Mouse (Mus musculus) frontal cortex, postnatal 36 days (tissue): Measurements from ENCODE around the gene Nfatc3.

Experiments used
- DNase-seq, 2 experiments: peaks; one replicate each; pipeline ENCODE4 v3.0.0; 2022; ENCODE audit warnings: low spot score in 2 of 2

Gene Nfatc3

DNA sequence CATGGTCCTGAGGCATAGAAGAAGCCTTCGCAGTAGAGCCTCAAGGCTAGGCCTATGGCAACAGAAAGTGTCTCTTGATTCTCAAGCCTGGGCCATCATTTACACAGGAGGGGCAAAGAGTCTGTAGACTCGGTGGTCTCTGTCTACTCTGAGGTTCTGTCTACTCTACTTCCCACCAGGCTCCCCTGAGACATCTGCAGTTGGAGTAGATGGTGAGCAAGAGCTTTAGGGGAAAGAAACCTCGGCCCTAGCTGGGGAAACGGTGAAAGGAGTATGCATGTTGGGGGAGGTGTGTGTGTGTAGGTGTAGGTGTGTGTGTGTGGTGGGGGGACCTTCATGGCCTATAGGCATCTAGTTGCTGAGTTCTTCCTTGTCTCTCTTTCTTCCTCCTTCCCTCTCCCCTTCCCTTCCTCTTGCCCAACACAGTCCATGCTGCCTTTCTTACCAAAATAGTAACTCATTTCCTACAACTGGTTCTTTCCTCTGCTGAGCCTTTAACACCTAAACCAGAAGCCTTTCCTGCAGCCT, 2.1 kb upstream of the Nfatc3 start:
- DNase-seq: no peak

DNA sequence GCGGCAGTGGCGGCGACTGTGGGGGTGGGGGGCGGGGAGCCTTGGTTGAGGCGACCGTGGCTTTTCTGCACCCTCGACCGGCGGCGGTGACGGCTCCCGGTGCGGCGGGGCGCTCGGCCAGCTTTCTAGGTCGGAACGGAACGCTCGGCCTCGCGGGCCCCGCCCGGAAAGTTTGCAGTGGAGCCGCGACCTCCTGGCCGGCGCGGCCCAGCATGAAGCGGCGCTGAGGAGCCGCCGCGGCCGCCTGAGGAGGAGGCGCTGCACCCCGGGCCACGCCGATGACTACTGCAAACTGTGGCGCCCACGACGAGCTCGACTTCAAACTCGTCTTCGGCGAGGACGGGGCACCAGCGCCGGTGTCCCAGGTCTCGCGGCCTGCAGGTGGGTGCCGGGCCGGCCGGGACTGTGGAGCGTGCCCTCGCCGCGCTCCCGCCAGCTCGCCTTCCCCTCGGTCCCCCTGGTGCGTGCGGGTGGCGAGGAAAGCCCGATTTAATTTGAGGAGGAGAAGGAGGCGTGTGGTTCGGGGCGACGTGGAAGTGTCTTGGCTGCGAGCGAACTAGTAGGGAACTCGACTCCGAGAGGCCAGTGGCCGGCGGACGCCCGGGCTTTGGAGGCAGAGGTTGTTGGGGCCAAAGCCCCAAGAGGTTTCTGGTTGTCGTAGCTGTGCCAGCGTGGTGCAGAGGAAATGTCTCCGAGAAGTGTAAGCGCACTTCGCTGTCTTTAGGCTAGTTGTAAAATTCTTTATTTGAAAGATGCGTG, 1.2 kb downstream of the Nfatc3 start:
- peak in 1 of 2 experiments; percentile 47 for DNase-seq

DNA sequence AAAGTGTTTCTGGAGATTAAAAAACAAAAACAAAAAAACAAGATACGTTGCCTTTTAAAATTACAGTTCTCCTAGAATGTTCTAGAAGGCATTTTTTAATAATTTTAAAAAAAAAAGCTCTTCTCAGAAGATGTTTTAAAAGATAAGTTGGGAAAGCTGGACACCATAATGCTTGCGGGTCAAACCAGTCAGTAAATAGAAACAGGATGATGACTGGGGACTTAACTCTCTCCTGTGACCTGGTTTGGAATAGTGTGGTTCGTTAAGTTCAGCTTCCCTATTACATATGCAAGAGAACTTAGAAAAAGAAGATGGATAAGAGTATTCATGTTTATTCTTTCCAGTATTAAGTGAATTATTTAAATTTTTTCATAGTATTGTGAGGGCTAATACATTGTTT, 1.9 kb downstream of the Nfatc3 start:
- no peak for DNase-seq

DNA sequence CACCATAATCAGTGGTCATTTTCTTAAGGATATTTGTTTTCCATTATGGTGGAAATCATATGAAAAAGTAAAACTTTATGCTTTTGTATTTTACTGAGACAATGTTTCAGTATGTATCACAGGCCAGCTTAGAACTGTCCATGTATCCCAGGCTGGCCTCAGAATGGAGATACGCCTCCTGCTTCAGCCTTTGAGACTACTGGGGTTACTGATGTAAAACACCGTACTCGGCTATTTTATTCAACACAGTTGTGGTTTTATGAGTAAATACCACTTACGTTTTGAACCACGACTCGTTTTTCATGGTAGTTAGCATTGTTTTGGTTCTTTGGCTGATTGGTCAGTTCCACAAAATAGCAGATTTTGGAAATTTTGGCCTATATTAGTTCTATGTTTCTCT, 3.0 kb downstream of the Nfatc3 start:
- DNase-seq: no peak

DNA sequence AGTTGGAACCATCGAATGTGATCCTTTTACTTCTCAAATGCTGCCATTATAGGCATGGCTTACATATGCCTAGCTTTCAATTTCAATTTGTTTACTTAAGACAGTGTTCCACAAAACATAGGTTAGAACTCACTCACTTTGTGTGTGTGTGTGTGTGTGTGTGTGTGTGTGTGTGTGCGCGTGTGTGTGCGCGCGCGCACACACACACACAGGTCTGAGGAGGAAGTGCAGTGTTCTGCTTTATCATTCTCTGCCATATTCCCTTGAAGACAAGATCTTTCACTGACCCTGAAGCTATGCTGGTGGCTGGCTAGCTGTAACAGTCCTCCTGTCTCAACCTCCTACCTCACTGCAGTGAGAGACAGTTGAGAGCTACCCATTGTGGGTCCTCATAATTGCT, 4.4 kb downstream of the Nfatc3 start:
- no peak for DNase-seq

DNA sequence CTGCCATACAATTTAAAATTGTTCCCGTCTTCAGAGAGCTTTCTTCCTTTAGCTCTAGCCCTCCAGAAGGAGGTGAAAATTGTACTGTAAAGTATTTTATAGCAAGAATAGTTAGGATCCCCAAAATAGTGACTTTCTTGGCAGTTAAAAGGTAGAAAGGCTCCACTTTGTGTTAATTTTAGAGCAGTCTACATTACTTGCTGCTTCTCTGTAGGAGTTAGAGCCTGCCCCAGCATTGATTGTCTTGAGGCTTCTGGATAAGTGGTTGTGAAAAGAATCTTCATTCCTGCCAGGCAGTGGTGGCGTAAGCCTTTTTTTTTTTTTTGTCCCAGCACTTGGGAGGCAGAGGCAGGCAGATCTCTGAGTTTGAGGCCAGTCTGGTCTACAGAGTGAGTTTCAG, 8.1 kb downstream of the Nfatc3 start:
- peak in 1 of 2 experiments; percentile 50 for DNase-seq

DNA sequence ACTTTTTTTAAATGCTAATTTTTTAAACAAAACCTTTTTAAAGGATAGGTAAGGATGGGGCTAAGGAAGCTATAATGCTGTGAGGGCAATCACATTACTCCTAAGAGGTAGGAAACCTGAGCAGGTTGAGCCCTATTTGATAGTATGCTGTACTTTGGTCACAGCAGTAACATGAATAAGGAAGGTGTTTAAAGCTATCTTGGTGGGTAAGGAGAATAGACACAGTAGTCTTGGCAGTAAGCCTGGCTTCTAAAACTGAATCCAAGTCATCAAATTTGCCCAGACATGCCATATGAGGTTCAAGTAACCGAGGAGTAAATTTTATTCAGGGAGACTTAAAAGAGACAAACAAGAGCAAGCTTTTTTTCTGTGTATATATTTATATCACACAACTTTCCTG, 10.9 kb downstream of the Nfatc3 start:
- peak in 1 of 2 experiments; percentile 52 for DNase-seq

DNA sequence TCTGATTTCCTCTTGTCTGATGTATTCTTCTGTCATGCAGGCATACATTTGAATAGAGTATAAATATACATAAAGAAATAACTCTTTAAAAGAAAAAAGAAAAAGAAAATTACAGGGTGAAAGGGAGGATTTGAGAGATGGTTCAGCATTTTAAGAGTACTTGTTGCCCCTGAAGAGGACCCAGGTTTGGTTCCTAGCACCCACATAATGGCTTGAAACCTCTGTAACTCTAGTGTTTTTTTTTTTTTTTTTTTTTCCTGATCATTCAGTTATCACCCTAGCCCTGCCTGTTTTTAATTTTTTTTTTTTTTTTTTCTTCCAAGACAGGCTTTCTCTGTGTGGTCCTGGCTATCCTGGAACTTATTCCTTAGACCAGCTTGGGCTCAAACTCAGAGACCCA, 13.5 kb downstream of the Nfatc3 start:
- DNase-seq: no peak

DNA sequence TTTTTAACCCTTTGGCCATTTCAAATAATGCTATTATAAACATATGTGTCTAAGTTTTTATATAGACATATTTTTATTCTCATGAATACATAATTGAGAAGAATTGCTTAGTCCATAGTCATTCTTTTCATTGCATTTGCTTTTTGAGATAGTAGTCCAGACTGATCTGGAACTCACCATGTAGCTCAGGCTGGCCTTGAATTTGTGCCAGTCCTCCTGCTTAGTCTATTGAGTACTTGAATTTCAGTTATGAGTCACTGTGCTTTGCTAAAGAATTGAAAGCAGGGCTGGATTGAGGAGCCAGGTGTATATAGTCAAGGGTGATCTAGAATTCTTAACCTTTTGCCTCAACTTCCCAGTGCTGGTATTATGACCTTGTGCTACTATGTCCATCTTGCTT, 15.6 kb downstream of the Nfatc3 start:
- no peak for DNase-seq

DNA sequence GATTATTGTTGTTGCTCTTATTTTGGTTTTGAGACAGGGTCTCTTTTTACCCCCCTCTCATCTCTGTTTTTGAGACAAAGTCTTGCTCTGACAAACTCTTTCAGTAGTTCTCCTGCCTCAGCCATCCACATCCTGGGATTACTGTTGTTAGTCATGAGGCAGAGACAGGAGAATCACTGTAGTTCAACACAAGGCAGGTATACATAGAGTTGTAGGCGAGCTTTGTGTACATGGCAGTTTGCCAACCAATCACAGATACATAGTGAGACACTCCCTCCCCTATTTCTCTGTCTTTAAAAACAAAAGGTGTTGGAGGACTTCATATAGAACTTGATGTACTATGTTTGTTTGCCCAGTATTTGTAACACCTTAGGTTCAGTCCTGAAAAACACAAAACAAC, 16.0 kb downstream of the Nfatc3 start:
- DNase-seq: no peak

DNA sequence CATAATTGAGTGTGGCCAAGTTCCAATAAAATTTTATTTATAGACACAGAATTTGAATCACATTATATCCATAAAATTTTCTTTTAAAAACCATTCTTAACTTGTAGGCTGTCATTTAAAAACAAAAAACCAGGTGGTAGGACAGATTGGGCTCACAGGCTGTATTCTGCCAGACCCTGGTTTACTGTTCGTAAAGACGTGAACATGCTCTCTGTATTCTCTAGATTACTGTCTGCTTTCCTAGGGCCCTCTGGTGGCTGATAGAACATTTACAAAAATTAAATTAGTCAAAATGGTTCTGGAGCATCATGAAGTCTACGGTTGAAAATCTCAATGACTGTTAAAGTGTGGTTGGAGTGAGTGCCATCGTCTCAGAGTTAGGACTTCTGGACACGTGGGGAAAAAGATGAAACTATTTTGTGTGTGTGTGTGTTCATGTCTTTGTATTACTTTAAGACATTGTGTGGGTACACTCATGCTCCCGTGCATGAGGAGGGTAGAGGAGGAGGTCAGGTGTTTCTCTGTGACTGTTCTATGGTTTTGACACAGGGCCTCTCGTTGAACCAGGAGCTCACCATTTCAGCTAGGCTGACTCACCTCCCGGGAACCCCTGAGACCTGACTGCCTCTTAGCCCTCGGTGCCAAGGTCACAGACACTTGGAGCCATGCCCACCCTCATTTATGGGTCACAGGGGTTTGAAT, 16.7 kb downstream of the Nfatc3 start:
- DNase-seq: peak in 1 of 2 experiments; percentile 30

DNA sequence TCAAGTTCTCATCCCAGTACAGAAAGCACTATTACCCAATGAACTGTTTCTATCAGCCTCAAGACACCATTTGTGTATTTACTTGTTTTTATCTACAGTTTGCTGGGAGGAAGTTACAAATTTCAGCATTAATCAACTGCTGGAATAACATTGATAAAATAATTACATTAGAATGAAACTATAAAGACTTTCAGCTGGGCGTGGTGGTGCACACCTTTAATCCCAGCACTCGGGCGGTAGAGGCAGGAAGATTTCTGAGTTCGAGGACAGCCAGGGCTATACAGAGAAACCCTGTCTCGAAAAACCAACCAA, 17.2 kb downstream of the Nfatc3 start:
- DNase-seq: no peak

DNA sequence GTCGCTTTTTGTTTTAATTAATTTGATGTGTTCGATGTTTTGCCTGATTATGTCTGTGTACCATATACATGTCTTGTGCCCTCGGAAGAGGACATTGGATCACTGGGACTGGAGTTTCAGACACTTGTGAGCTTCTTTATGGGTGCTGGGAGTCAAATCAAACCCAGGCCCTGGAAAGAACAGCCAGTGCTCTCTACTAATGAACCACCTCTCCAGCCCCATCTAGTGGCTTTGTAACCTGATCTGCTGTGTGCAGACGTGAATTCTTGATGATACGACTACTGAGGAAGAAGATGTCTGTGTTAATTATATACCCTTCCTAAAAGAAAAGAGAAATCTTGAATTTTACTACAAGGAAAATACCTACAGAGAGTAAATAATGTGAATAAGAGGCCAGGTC, 18.0 kb downstream of the Nfatc3 start:
- no peak for DNase-seq

DNA sequence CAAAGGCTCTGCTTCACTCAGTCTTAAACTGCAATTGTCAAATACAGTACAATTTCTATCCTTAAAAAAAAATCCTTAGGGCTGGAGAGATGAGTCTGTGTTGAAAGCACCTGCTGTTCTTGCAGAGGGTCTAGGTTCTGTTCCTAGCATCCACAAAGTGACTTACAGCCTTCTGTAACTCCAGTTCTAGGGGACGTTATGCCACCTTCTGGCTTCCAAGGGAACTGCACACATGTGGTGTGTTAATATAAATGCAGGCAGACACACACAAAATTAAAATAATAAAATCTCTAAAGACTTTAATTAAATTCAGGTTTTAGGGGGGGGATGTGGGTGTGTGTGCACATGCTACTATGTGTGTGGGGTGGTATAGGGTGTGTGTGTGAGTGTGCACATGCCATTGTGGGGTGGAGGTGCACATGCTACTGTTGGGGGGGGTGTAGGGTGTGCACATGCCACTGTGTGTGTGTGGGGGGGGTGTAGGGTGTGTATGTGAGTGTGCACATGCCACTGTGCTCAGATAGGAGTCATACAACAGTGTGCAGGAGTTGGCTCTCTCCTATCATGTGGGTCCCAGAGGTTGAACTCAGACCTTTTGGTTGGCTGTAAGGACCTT, 18.9 kb downstream of the Nfatc3 start:
- no peak for DNase-seq

DNA sequence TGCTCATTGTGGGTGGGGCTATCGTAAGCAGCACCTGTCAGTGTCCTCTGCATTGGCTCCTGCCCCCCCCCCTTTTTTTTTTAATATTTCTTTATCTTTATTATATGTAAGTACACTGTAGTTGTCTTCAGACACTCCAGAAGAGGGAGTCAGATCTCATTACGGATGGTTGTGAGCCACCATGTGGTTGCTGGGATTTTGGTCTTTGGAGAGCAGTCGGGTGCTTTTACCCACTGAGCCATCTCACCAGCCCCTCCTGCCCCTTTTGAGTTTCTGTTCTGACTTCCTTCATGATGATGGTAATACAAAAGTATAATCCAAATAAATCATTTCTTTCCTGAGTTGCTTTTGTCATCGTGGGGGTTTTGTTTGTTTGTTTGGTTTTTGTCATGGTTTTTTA, 43.7 kb downstream of the Nfatc3 start:
- DNase-seq: no peak

DNA sequence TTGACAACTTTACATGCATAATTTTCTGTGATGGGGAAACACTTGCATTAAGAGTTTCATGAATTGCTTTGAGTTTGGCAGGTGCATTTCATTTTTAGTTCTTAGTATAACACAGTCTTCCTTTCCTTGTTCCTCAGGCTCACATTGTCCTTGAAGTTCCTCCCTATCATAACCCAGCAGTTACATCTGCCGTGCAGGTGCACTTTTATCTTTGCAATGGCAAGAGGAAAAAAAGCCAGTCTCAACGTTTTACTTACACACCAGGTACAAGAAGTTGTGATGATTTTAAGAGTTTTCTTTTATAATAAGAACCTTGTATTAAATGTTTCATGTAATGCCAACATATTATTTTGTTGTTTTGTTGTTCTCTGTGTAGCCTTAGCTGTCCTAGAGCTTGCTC, 45.2 kb downstream of the Nfatc3 start:
- DNase-seq: no peak

DNA sequence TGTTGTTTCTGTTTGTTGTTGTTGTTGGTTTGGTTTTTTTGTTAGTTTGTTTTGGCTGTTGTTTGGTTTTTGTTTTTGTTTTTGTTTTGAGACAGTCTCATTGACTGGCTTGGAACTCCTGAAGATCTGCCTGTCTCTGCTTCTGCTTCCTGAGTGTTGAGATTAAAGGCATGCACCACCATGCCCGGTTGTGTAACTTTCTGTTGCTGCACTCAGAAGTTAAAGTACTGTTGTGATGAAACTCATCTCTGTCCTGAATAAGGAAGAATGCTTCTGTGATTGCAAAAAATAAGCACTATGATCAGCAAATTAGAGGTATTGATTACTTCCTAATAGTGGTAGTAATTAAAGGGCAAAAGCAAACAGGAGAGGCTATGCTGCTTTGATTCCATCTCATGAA, 47.6 kb downstream of the Nfatc3 start:
- DNase-seq: no peak

DNA sequence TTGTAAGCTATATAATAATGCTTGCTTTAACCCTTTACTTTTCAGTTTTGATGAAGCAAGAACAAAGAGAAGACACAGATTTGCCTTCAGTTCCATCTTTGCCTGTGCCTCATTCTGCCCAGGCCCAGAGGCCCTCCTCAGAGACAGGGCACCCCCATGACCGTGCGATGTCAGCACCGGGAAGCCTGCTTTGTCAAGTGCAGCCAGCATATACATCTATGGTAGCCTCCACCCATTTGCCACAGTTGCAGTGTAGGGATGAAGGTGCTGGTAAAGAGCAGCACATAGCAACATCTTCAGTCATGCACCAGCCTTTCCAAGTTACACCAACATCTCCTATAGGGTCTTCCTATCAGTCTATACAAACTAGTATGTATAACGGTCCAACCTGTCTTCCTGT, 49.4 kb downstream of the Nfatc3 start:
- no peak for DNase-seq

DNA sequence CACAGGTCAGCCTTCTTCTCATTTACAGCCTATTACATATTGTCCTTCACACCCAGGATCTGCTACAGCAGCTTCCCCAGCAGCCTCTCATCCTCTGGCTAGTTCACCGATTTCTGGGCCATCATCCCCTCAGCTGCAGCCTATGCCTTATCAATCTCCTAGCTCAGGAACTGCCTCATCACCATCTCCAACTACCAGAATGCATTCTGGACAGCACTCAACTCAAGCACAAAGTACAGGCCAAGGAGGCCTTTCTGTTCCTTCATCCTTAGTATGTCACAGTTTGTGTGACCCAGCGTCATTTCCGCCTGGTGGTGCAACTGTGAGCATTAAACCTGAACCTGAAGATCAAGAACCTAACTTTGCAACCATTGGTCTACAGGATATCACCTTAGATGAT, 50.1 kb downstream of the Nfatc3 start:
- DNase-seq: no peak

DNA sequence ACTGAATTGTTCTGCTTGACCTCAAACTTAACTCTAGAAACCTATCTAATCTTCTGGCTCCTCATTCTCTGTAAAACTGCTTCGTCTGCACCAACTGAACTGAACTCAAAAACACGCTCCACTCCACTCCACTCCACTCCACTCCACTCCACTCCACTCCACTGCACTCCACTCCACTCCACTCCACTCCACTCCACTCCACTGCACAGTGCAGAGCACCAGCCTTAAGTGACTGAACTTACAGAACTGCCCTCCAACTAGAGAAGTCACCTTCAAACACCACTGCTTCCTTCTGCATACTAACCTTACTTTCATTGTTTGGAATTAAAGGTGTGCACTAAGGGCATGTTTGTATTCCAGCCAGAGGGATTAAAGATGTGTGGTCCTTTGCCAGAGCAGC, 53.4 kb downstream of the Nfatc3 start:
- DNase-seq: no peak

DNA sequence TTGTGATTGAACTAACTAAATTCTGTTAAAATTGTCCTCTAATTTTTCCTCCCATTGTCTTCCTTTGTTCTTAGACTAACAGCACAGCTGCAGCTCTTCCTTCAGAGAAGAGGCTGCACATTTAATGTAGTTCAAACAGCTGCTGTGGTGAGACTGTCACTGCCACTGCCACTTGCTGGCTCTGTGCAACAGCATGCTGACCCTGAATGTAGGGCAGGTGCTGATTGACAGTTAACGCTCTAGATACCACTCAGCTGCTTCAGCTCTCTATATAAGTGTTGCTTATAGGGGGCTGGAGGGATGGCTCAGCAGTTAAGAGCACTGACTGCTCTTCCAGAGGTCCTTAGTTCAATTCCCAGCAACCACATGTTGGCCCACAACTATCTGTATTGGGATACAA, 53.9 kb downstream of the Nfatc3 start:
- DNase-seq: no peak

DNA sequence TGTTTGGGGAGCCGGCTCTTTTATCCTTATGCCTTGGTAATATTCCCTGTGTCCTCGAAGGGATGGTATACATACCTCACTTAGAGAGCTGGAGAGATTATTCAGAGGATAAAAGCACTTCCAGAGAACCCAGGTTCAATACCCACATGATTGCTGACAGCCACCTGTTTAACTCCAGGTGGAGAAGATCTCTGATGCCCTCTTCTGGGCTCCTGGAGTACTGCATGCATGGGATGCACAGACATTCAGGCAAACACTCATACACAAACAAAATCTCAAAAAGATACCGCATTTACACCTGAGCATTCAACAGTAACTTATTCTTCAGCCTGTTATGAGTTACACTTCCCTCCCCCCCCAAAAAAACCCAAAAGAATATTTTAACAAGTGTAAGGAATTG, 57.3 kb downstream of the Nfatc3 start:
- no peak for DNase-seq

DNA sequence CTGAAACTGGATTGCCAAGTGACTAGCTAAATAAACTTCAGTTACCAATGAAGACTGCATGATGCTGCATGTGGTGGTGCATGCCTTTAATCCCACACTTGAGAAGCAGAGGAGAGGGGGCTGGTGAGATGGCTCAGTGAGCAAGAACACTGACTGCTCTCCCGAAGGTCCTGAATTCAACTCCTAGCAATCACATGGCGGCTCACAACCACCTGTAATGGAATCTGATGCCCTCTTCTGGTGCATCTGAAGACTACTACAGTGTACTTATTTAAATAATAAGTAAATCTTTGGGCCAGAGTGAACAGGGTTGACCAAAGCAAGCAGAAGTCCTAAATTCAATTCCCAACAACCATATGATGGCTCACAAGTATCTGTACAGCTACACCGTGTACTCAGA, 64.8 kb downstream of the Nfatc3 start:
- DNase-seq: no peak
